Mouse (Mus musculus): ENCODE results near the gene Wdr20. TPM values are rescaled to one million over a fixed set of nuclear protein-coding genes. Genes with fewer than 3 reads are reported as not detected.

Wdr20 gene
- total and polyA plus RNA-seq, 3 experiments: 18.8 to 25.8 TPM; not detected in 1

- Histone ChIP-seq H3K4me1 (ENCODE audit: control insufficient read depth in 1 of 2, insufficient read depth in 2 of 2, low read length in 2 of 2) (no peaks in the 10 kb centered on the region), H3K4me3 (ENCODE audit: control insufficient read depth in 1 of 2, insufficient read depth in 1 of 2, low read depth in 2 of 2, low read length in 2 of 2) (no peak overlapping the region)
Measured at GRCm38 (mm10) chr12:110819367-110819766, 81.6 kb downstream of the Wdr20 start.

GRCm38 (mm10) chr12:110821787-110822186, 84.0 kb downstream of the Wdr20 start:
- Histone ChIP-seq H3K4me1 (ENCODE audit: control insufficient read depth in 1 of 2, insufficient read depth in 2 of 2, low read length in 2 of 2) (no peaks in the 10 kb centered on the region), H3K4me3 (ENCODE audit: control insufficient read depth in 1 of 2, insufficient read depth in 1 of 2, low read depth in 2 of 2, low read length in 2 of 2) (no peak overlapping the region), H3K9ac (ENCODE audit: control insufficient read depth, low read depth, low read length, poor library complexity, severe bottlenecking) (no peak overlapping the region), H3K27me3 (ENCODE audit: control insufficient read depth in 1 of 2, insufficient read depth in 2 of 2, low read length in 2 of 2) (no peaks in the 10 kb centered on the region), H3K9me3 (replicated peaks; ENCODE audit: insufficient read depth, low read length) (no peaks in the 10 kb centered on the region), H3K79me2 (ENCODE audit: control insufficient read depth, insufficient read depth, low read length, poor library complexity) (no peaks in the 10 kb centered on the region), H3K27ac (ENCODE audit: control insufficient read depth, low read depth, low read length) (no peak overlapping the region), H3K36me3 (ENCODE audit: control insufficient read depth in 1 of 2, insufficient read depth in 2 of 2, low read length in 2 of 2) (no peaks in the 10 kb centered on the region)
- DNase-seq (ENCODE audit: low read depth, low spot score): no peak
- no peak for TF ChIP-seq ZNF384 (IDR thresholded peaks at IDR 0.05; ENCODE audit: low read depth, low read length)
- TF ChIP-seq HCFC1 (IDR thresholded peaks at IDR 0.05; ENCODE audit: low read depth, low read length): no peak

More at GRCm38 (mm10) chr12:110819367-110819766, 81.6 kb downstream of the Wdr20 start:
- Histone ChIP-seq H3K27ac (ENCODE audit: control insufficient read depth, low read depth, low read length) (no peak overlapping the region), H3K79me2 (ENCODE audit: control insufficient read depth, insufficient read depth, low read length, poor library complexity) (no peaks in the 10 kb centered on the region), H3K27me3 (ENCODE audit: control insufficient read depth in 1 of 2, insufficient read depth in 2 of 2, low read length in 2 of 2) (no peaks in the 10 kb centered on the region), H3K9ac (ENCODE audit: control insufficient read depth, low read depth, low read length, poor library complexity, severe bottlenecking) (no peak overlapping the region), H3K9me3 (replicated peaks; ENCODE audit: insufficient read depth, low read length) (no peaks in the 10 kb centered on the region), H3K36me3 (ENCODE audit: control insufficient read depth in 1 of 2, insufficient read depth in 2 of 2, low read length in 2 of 2) (no peaks in the 10 kb centered on the region)
- TF ChIP-seq ZMIZ1 (IDR thresholded peaks at IDR 0.05; ENCODE audit: low read depth, low read length) (no peak), E2F4 (IDR thresholded peaks at IDR 0.05; ENCODE audit: borderline replicate concordance, low read depth, low read length) (no peak), UBTF (IDR thresholded peaks at IDR 0.05; ENCODE audit: borderline replicate concordance, insufficient read depth, low read depth, low read length) (no peak), GATA1 (IDR thresholded peaks at IDR 0.05; ENCODE audit: low read depth, low read length) (no peak), NELFE (IDR thresholded peaks at IDR 0.05; ENCODE audit: low read depth, low read length) (no peak), ZKSCAN1 (IDR thresholded peaks at IDR 0.05; ENCODE audit: low read depth, low read length) (no peak), KAT2A (conservative IDR thresholded peaks at IDR 0.05; ENCODE audit: low read depth, low read length) (no peak), SMC3 (IDR thresholded peaks at IDR 0.05; ENCODE audit: low read depth, low read length) (no peak), MYB (IDR thresholded peaks at IDR 0.05; ENCODE audit: low read depth, low read length) (no peak), HCFC1 (IDR thresholded peaks at IDR 0.05; ENCODE audit: low read depth, low read length) (no peak), MEF2A (IDR thresholded peaks at IDR 0.05; ENCODE audit: extremely low read depth, insufficient replicate concordance, low read depth, low read length, poor library complexity, severe bottlenecking) (no peak), CTCF (IDR thresholded peaks at IDR 0.05 in 2 of 3, conservative IDR thresholded peaks at IDR 0.05 in 1 of 3; ENCODE audit: control insufficient read depth in 1 of 3, insufficient read depth in 1 of 3, low read depth in 2 of 3, low read length in 3 of 3, poor library complexity in 1 of 3, severe bottlenecking in 1 of 3) (no peak), MAX (IDR thresholded peaks at IDR 0.05; ENCODE audit: low read length) (no peak), POLR2A (IDR thresholded peaks at IDR 0.05; ENCODE audit: control insufficient read depth in 1 of 2, insufficient read depth in 1 of 2, low read depth in 1 of 2, low read length in 2 of 2, poor library complexity in 1 of 2) (no peak), ZC3H11A (IDR thresholded peaks at IDR 0.05; ENCODE audit: low read depth, low read length) (no peak), CHD2 (IDR thresholded peaks at IDR 0.05; ENCODE audit: low read length) (no peak), MAZ (IDR thresholded peaks at IDR 0.05; ENCODE audit: low read depth, low read length) (no peak)
- DNase-seq (ENCODE audit: low read depth, low spot score): no peak

Data from MEL (cell line).